Mouse (Mus musculus) layer of hippocampus, adult 9-10 months (tissue): Measurements from ENCODE around the gene Rasl11a.
"Not testable (repeated sequence)": the region's sequence is repeated elsewhere in the genome, so short reads cannot be mapped to it uniquely, and the experiment has no call there.

Experiments used
- DNase-seq: peaks from one replicate; pipeline ENCODE4 v3.0.0; 2022; ENCODE audit warnings: low spot score

Rasl11a gene

GRCm38 (mm10) chr5:146844301-146844941 lies 450 bp upstream of the Rasl11a start:
- DNase-seq = no peak

GRCm38 (mm10) chr5:146846489-146846888 lies 1.6 kb downstream of the Rasl11a start:
- DNase-seq = no peak

DNA sequence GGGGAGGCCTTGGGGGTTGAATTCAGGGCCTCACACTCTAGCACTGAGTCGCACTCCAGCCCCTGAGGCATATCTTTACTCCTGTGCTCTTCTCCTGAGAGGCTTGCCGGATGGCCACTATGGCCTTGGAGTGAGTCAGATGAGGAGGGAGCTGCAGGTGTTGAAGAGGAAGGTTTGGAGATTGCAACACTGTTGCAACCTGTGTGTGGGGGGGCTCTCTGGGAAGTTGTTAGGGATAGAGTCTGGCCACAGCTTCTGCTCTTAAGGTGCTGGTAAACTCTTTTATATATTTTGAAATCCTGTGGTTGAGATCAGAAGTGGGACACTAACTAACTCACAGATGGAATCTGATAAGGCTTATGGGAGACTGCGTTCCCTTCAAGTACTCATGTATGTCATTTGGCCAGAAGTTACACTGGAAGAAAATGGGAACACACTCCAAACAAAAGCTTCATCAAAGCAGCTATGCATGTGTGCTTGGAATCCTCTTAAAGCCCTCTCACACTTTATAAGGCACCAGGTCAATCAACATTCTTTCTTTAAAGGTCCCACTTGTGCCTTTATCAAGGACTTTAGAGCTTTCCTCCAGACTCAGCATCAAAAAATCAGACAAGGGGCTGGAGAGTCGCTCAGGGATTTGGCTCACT lies 4.2 kb downstream of the Rasl11a start:
- DNase-seq = no peak

GRCm38 (mm10) chr5:146856106-146856505 lies 11.2 kb downstream of the Rasl11a start:
- DNase-seq = no peak

GRCm38 (mm10) chr5:146857620-146858019 lies 12.7 kb downstream of the Rasl11a start:
- no peak for DNase-seq

- DNase-seq = no peak
Observed at GRCm38 (mm10) chr5:146858772-146859171, 13.9 kb downstream of the Rasl11a start.

DNA sequence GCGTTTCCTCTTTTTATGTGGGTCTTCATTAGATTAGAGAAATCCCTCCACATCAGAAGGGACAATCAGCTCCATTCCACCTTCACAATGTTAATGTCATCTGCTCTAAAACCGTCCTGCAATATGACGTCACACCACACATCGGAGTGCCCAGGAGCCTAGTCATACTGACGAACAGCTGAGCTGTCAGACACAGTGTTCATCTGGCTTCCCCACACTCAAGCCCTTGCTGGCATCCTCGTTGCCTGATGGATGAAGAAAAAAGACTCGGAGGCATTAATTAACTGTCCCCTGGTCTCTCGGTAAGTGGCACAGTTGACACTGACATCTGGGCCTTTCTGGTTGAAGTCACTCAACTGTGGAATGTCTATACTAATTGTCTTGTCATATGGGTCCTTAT lies 14.4 kb downstream of the Rasl11a start:
- DNase-seq = no peak

- DNase-seq = no peak
Observed at GRCm38 (mm10) chr5:146860222-146860998, 15.5 kb downstream of the Rasl11a start.

- DNase-seq = no peak
Observed at GRCm38 (mm10) chr5:146861588-146861987, 16.7 kb downstream of the Rasl11a start.

DNA sequence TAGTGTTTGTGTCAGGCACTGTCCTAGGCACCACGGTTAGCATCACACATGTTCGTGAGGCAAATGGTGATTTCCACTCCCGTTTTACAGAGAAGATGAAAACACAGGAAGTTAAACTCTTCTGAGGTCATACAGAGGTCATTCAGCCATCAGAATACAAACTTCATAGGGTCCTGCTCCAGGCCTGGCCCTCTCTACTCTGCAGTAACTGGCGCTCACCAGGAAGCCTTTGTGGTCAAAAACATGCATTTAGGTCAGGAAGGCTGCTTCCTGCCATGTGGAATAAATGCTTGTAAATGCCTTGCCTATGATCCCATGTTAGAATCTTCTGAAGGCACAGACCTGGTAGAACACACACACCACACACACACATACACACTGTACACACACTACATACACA lies 20.6 kb downstream of the Rasl11a start:
- DNase-seq = no peak

GRCm38 (mm10) chr5:146866277-146866676 lies 21.4 kb downstream of the Rasl11a start:
- DNase-seq = no peak

DNA sequence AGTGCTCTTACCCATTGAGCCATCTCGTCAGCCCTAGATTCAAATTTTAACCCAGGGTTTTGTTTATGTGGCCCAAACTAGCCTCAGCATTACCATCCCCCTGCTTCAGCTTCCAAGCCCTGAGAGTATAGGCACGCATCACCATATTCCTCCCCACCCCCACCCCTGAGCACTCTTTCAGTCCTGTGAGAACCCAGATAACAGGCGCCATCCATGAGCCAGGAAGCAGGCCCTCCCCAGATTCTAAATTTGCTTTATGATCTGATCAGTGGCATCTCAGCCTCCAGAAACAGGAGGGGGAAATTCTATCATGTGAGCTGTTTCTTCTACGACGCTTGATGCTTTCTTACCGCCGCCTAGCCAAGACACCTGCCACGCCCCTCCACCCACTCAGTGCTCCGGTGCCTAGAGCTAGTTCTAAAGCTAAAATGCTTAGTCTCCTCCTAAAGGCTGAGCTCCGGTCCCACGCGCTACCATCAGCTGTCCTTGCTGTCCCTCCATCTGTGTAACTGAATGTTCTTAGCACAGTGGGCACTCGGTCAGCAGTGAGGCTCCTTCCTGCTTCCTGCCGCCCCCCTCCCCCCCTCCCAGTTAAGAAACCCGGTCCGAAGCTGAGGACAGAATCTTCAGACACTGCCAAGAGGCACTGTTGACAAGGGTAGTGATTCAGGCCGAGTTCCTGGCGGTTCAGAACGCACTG lies 22.5 kb downstream of the Rasl11a start:
- no peak for DNase-seq

DNA sequence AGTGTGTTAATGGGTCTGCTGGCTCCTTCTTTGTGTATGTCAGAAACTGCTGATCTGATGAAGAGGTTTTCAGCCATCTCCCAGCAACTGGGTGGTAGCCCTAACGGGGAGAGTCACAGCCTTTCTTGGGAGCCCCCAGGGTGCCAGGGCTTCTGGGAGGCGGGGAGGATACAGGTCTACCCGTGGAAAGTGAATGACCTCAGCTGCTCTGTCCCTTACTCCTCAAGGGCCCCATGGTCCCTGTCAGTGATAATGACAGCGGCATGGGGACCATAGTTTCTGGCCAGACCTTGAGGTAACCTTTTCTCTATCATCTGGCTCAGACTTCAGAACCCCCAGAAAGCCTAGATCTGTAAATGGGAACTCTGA lies 23.1 kb downstream of the Rasl11a start:
- no peak for DNase-seq

GRCm38 (mm10) chr5:146872981-146873631 lies 28.2 kb downstream of the Rasl11a start:
- no peak for DNase-seq

GRCm38 (mm10) chr5:146876024-146876423 lies 31.2 kb downstream of the Rasl11a start:
- DNase-seq = no peak

DNA sequence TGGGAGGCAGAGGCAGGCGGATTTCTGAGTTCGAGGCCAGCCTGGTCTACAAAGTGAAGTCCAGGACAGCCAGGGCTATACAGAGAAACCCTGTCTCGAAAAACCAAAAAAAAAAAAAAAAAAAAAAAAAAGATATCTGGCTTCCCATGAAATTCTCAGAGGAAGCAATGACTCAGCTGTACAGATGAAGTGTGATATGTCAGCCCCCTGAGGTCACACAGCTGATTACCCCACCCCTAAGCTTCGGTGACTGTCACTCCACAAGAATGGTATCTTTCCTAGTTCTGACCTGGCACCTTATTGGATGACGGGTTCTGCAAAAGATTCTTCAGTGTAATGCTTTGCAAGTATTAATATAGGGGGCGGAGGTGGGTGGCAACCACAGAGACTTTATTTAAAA lies 33.0 kb downstream of the Rasl11a start:
- not testable (repeated sequence) for DNase-seq

DNA sequence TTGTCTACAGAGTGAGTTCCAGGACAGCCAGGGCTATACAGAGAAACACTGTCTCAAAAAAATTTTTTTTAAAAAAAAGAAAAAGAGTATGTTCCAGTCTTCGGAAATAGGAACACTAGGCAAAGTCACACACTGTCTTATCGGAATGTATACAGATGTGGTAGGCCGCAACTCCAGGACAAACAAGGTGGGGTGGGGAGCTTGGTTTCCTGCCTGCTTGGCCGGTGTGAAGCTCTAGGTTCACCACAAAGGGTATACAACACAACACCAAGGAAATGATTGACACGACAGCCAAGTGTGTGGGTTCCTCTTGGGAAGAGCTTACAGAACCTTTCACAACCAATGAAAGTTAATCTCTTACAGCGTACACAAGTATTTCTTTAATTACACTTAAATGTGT lies 37.4 kb downstream of the Rasl11a start:
- DNase-seq = no peak

DNA sequence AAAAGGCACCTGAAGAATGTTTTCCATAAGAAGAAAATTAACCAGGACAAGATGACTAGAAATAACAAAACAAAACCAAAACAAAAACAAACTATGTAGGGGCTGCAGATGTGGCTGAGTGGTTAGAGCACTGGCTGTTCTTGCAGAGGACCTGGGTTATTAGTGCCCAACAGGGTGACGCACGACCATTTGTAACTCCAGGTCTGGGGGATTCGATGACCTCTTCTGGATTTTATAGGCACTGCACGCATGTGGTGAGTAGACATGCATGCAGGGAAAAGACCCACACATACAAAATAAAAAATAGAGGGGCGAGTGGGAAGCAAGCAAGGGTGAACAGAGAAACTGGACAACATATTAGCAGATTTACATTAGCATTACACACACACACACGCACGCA lies 38.2 kb downstream of the Rasl11a start:
- no peak for DNase-seq

- DNase-seq = no peak
Observed at GRCm38 (mm10) chr5:146883486-146884272, 38.8 kb downstream of the Rasl11a start.

DNA sequence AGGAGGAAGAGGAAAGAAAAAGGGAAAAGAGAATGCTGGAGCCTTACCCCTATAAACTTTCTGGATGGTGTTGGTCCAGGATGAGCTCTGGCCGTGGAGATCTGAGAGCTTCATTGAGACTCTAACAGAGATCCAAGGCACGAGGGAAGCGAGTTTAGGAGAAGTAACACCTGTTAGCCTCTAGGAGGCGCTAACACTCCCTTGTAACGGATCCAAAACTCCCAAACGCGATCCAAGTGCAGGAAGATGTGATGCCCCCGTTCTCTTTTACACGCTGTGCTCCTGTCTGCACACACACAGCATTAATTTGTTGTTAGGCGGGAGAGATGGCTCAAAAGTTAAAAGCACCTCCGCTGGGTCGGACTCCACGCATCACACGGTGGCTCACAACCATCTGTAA lies 46.3 kb downstream of the Rasl11a start:
- no peak for DNase-seq

DNA sequence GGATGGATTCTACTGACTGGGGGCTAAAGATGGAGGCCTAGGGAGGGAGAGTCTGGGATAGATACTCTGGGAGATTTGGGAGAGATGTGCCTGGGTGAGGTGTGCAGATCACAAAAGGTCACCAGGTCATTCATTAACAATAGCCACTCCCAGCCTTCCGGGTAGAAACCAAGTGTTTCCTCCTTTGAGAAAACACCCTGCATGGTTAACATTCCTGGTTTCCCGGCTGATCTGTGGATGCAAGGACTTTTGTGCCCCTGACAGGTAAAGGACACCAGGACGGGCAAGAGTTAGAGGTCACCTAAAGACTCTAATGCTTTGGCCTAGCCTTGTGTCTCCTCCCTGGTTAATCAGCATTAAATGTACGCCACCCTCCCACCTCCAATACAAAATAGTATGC lies 48.0 kb downstream of the Rasl11a start:
- no peak for DNase-seq
